Mouse (Mus musculus): ENCODE data around the gene Spryd3. TPM values are rescaled to one million over a fixed set of nuclear protein-coding genes. Genes with fewer than 3 reads are reported as not detected.
A peak's percentile ranks its signal among the peaks of the same experiment; 100 is the strongest.

The Spryd3 gene
- total RNA-seq, 2 experiments from 2014 or later: 149 to 154 TPM

- DNase-seq (ENCODE audit: extremely low spot score in 1 of 2, low spot score in 1 of 2): no peak
These were observed 20.3 kb downstream of the Spryd3 start for GRCm38 (mm10) chr15:102115731-102116231.

GRCm38 (mm10) chr15:102114651-102115260 is 21.3 kb downstream of the Spryd3 start:
- no peak for DNase-seq (ENCODE audit: extremely low spot score in 1 of 2, low spot score in 1 of 2)

- no peak for DNase-seq (ENCODE audit: extremely low spot score in 1 of 2, low spot score in 1 of 2)
These were observed 22.4 kb downstream of the Spryd3 start for GRCm38 (mm10) chr15:102113674-102114073.

- no peak for DNase-seq (ENCODE audit: extremely low spot score in 1 of 2, low spot score in 1 of 2)
These were observed 23.2 kb downstream of the Spryd3 start for GRCm38 (mm10) chr15:102112827-102113226.

- DNase-seq (ENCODE audit: extremely low spot score in 1 of 2, low spot score in 1 of 2): no peak
These were observed 23.9 kb downstream of the Spryd3 start for GRCm38 (mm10) chr15:102112181-102112580.

GRCm38 (mm10) chr15:102111495-102111829 is 24.6 kb downstream of the Spryd3 start:
- no peak for DNase-seq (ENCODE audit: extremely low spot score in 1 of 2, low spot score in 1 of 2)

- DNase-seq (ENCODE audit: extremely low spot score in 1 of 2, low spot score in 1 of 2): no peak
These were observed 25.1 kb downstream of the Spryd3 start for GRCm38 (mm10) chr15:102110701-102111494.

GRCm38 (mm10) chr15:102110271-102110670 is 25.8 kb downstream of the Spryd3 start:
- DNase-seq (ENCODE audit: extremely low spot score in 1 of 2, low spot score in 1 of 2): no peak

- peak; percentile 58 to 78 for DNase-seq (ENCODE audit: extremely low spot score in 1 of 2, low spot score in 1 of 2)
These were observed 27.1 kb downstream of the Spryd3 start for GRCm38 (mm10) chr15:102108651-102109525.

- DNase-seq (ENCODE audit: extremely low spot score in 1 of 2, low spot score in 1 of 2): peak; percentile 58 to 81
These were observed 28.1 kb downstream of the Spryd3 start for GRCm38 (mm10) chr15:102107689-102108573.

GRCm38 (mm10) chr15:102106754-102107456 is 29.1 kb downstream of the Spryd3 start:
- no peak for DNase-seq (ENCODE audit: extremely low spot score in 1 of 2, low spot score in 1 of 2)

- no peak for DNase-seq (ENCODE audit: extremely low spot score in 1 of 2, low spot score in 1 of 2)
These were observed 30.0 kb downstream of the Spryd3 start for GRCm38 (mm10) chr15:102105764-102106730.

GRCm38 (mm10) chr15:102105360-102105759 is 30.7 kb downstream of the Spryd3 start:
- DNase-seq (ENCODE audit: extremely low spot score in 1 of 2, low spot score in 1 of 2): no peak

GRCm38 (mm10) chr15:102103947-102104555 is 32.0 kb downstream of the Spryd3 start:
- no peak for DNase-seq (ENCODE audit: extremely low spot score in 1 of 2, low spot score in 1 of 2)

- DNase-seq (ENCODE audit: extremely low spot score in 1 of 2, low spot score in 1 of 2): no peak
These were observed 32.6 kb downstream of the Spryd3 start for GRCm38 (mm10) chr15:102103371-102103946.

- no peak for DNase-seq (ENCODE audit: extremely low spot score in 1 of 2, low spot score in 1 of 2)
These were observed 33.4 kb downstream of the Spryd3 start for GRCm38 (mm10) chr15:102102548-102103121.

All from layer of hippocampus, postnatal 25 days (tissue).